Mouse (Mus musculus) small intestine, adult 2 months (tissue): ENCODE results near the gene Apoa2. TPM values are rescaled to one million over a fixed set of nuclear protein-coding genes. Genes with fewer than 3 reads are reported as not detected.

Source experiments
- H3K27ac ChIP-seq: fragments of 200-500 bp; 2 replicates; pipeline ENCODE4 v1.5.1; 2012; ENCODE audit warnings: low read depth, low read length, control low read depth, inconsistent platforms; ENCODE audit not compliant: insufficient read depth
- H3K27me3 ChIP-seq: fragments of 200-500 bp; 2 replicates; pipeline ENCODE4 v1.6.1; 2012; ENCODE audit warnings: mild to moderate bottlenecking, moderate library complexity, low read length, inconsistent platforms; ENCODE audit not compliant: control insufficient read depth, insufficient read depth
- H3K36me3 ChIP-seq: fragments of 200-500 bp; 2 replicates; pipeline ENCODE4 v1.6.1; 2012; ENCODE audit warnings: mild to moderate bottlenecking, low read length, control low read depth, inconsistent platforms; ENCODE audit not compliant: control insufficient read depth, insufficient read depth
- H3K4me1 ChIP-seq: fragments of 200-500 bp; 2 replicates; pipeline ENCODE4 v1.6.1; 2012; ENCODE audit warnings: low read length, inconsistent platforms, mixed read lengths; ENCODE audit not compliant: control insufficient read depth, insufficient read depth, insufficient read length
- H3K4me3 ChIP-seq: fragments of 200-500 bp; 2 replicates; pipeline ENCODE4 v1.5.1; 2012; ENCODE audit warnings: low read depth, mild to moderate bottlenecking, control low read depth, inconsistent platforms, low read length, moderate library complexity
- CTCF ChIP-seq: fragments of 200-500 bp; IDR thresholded peaks from 2 replicates; pipeline ENCODE4 v1.5.1; 2012; ENCODE audit warnings: low read depth, mild to moderate bottlenecking, control low read depth, inconsistent platforms, low read length, moderate library complexity, mixed read lengths; ENCODE audit not compliant: insufficient replicate concordance, insufficient read length; ENCODE audit errors: extremely low read depth
- POLR2A ChIP-seq: fragments of 200-500 bp; IDR thresholded peaks from 2 replicates; pipeline ENCODE4 v1.6.1; 2012; ENCODE audit warnings: low read depth, mild to moderate bottlenecking, control low read depth, inconsistent platforms, low read length, moderate library complexity
- WGBS: fragments of 180-500 bp; shearing (Covaris S2); methylation state at CpG from one replicate; pipeline ENCODE4 v1.1.7; 2018; 5-methylcytosine and 5-hydroxymethylcytosine counted together
- polyA plus RNA-seq: library from polyadenylated mRNA; depleted of rRNA; stranded (reverse); fragments of >200 nt; gene quantifications from 2 replicates; pipeline ENCODE4 v1.2.3, GENCODE M21; 2012

The Apoa2 gene
- polyA plus RNA-seq, 1 experiment, result not detected

DNA sequence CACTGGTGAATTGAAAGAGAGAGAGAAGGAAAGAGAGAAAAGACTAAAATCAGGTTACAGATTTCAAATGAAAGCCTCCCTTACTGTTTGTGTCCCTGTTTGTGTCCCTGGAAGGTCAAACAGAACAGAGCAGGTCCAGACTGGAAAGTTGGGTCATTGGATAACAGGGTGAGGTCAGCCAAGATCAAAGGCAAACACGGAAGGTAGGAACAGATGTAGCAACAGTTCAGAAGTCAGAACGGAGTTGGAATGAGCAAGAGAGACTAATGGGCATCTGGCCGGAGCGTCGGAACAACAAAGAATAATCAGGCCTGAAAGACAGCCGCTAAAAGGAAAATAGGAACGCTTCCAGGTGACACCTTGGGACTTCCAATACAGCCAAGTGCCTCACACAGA, 20.6 kb upstream of the Apoa2 start:
- no peak for TF ChIP-seq CTCF
- TF ChIP-seq POLR2A, result no peak
- Histone ChIP-seq H3K27me3 (no peaks in the 10 kb centered on the region), H3K4me3 (no peak overlapping the region), H3K4me1 (peaks cover 5% of the 10 kb centered on the region; the same call in 1 of the 2 replicates), H3K36me3 (no peaks in the 10 kb centered on the region), H3K27ac (0 out of 2 replicates have a peak overlapping the region, but pooled peaks have one; percentile 17)
- 25% methylated on average over 7 of the region's 7 CpGs for WGBS

DNA sequence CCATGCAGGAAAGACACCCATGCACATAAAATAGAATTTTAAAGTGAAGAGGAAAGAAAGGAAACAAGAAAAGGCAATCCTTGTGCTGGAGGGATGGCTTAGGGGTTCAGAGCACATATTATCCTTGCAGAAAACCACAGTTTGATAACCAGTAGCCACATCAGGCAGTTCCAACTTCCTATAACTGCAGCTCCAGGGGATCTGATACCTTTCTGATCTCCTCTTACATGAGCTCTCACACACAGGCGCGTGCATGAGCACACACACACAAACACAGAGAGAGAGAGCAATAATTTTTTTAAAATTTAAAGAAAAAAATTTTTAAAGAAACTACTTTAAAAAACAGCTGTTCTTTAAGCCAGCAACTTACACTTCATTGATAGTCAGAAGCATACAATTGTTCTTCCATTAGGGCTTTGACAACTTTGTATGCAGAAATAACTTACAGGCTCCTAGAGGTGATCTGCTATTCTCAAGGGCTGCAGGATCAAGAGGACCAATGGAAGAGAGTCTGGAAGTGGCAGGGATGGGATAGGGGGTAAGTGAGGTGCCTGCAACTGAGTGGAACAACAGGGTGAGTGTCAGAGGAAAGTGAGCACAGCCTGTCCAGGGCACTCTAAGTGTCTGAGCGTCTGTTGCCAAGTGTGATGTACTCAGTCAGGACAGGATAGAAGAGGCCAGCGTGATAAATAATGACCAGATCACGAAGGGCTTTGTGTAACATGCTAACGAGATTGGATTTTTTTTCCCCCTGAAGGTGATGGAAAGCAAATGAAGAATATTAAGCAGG, 19.0 kb upstream of the Apoa2 start:
- H3K36me3 ChIP-seq, result no peaks in the 10 kb centered on the region
- H3K4me3 ChIP-seq, result no peak overlapping the region
- H3K27ac ChIP-seq, result no peak overlapping the region
- H3K4me1 ChIP-seq, result peaks cover 2% of the 10 kb centered on the region; the same call in 1 of the 2 replicates
- TF ChIP-seq POLR2A (no peak), CTCF (no peak)
- H3K27me3 ChIP-seq, result no peaks in the 10 kb centered on the region
- 84% methylated on average over 6 of the region's 6 CpGs for WGBS

DNA sequence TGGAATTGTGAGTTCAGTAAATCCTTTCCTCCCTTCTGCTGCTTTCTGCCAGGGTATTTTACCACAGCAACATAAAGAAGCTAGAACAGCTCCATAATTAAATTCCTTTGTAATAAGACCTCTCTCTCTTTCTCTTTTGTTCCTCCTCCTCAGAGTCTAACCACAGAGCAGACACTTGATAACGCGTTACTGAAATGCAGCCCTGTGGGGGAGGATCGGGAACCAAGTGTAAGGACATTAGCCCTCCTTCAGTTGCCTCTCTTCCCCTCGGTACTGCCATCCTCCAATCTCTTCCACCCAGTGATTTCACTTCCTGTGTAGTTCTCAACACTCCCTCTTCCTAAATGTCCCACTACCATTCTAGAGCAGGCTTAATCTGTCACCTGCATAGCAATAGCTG, 15.4 kb upstream of the Apoa2 start:
- TF ChIP-seq POLR2A, result no peak
- 53% methylated on average over 4 of the region's 4 CpGs for WGBS
- H3K27me3 ChIP-seq, result no peaks in the 10 kb centered on the region
- peaks cover 6% of the 10 kb centered on the region; the same call in 1 of the 2 replicates for H3K4me1 ChIP-seq
- H3K36me3 ChIP-seq, result no peaks in the 10 kb centered on the region
- no peak overlapping the region for H3K27ac ChIP-seq
- no peak overlapping the region for H3K4me3 ChIP-seq

DNA sequence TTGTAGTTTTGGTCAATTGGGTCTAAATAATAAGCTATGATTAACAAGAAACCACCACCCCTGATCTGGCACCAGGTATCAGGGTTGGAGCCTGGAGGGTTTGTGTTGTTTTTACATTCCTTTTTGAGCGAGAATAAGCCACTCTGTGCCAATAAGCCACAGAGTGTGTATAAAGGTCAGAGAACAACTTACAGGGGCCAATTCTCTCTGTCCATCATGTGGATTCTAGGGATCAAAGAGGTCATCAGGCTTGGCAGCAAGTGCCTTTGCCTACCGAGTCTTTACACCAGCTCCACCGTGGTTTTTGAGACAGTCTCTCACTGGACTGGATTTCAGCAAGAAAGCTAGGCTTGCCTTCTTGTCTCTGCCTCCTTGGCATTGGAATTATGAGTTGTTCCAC, 12.0 kb upstream of the Apoa2 start:
- no peak for TF ChIP-seq POLR2A
- 52% methylated on average over 3 of the region's 3 CpGs for WGBS
- peaks cover 9% of the 10 kb centered on the region for H3K36me3 ChIP-seq
- H3K27ac ChIP-seq, result no peak overlapping the region
- no peaks in the 10 kb centered on the region for H3K27me3 ChIP-seq
- no peak overlapping the region for H3K4me3 ChIP-seq
- H3K4me1 ChIP-seq, result peaks cover 9% of the 10 kb centered on the region; the same call in 1 of the 2 replicates

DNA sequence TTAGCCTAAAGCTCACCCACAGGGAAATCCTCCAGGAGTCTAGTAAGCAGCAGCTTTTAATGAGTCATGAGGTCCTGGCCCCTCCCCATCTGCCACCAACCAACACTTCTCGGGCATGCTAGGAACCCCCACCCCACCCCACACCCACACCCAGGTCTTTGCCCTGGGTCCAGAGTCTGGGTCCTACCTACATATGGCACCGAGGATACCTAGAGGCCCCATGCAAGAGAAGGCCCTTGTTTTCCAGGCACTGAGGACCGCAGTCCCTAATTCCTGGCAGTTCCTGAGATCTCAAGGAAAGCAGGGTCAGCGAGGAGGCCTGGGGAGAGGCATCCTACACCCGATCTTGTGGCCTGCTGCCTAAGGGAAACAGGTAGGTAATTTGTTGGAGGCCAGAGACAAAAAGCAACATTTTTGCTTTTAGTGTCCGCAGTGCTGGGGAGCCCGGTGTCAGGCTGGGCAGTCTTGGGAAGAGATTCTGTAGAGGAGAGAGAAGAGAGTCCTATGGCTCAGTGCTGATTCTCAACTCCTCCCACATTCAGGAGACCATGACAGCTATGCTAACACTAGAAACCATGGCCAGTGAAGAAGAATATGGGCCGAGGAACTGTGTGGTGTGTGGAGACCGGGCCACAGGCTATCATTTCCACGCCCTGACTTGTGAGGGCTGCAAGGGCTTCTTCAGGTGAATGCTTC, 10.9 kb upstream of the Apoa2 start, which contains the start of gene Nr1i3:
Gene Nr1i3 (plus strand): TSS at position 170 of the 696 bp plus-strand sequence.
- WGBS, result 41% methylated on average over 10 of the region's 10 CpGs

DNA sequence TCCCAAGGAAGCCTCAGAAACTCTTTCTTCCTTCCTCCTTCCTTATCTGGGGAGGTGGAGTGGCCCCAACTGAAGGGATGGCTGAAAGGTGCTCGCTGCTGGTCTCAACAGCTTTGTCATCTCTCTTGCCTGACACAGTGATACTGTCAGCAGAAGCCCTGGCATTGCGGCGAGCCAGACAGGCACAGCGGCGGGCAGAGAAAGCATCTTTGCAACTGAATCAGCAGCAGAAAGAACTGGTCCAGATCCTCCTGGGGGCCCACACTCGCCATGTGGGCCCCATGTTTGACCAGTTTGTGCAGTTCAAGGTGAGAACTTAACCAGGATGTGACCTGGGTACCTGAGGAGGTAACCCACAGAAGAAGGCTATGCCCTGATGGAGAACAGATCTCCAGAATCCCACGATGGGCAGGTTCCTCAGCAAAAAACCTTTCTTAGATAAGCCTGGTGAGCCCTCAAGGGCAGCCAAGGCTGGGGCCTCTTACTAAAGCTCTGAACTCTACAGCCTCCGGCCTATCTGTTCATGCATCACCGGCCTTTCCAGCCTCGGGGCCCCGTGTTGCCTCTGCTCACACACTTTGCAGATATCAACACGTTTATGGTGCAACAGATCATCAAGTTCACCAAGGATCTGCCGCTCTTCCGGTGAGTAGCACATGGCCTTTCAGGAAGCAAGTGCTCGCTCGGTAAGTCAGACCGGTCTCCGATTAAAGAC, 8.5 kb upstream of the Apoa2 start:
- H3K27me3 ChIP-seq, result no peaks in the 10 kb centered on the region
- WGBS, result 70% methylated on average over 18 of the region's 18 CpGs
- TF ChIP-seq CTCF (no peak), POLR2A (no peak)
- H3K4me1 ChIP-seq, result peaks cover 14% of the 10 kb centered on the region
- no peak overlapping the region for H3K27ac ChIP-seq
- no peak overlapping the region for H3K4me3 ChIP-seq
- H3K36me3 ChIP-seq, result peaks cover 34% of the 10 kb centered on the region

More for the DNA sequence above, 10.9 kb upstream of the Apoa2 start, which contains the start of gene Nr1i3:
- H3K36me3 ChIP-seq, result peaks cover 20% of the 10 kb centered on the region
- peak within 1 kb of the TSS; percentile 96 for H3K27ac ChIP-seq
- peaks cover 9% of the 10 kb centered on the region; the same call in 1 of the 2 replicates for H3K4me1 ChIP-seq
- peak; percentile 76; the same call in 1 of the 2 replicates for TF ChIP-seq POLR2A
- TF ChIP-seq CTCF, result no peak
- no peaks in the 10 kb centered on the region for H3K27me3 ChIP-seq
- peak within 1 kb of the TSS; percentile 78 for H3K4me3 ChIP-seq

DNA sequence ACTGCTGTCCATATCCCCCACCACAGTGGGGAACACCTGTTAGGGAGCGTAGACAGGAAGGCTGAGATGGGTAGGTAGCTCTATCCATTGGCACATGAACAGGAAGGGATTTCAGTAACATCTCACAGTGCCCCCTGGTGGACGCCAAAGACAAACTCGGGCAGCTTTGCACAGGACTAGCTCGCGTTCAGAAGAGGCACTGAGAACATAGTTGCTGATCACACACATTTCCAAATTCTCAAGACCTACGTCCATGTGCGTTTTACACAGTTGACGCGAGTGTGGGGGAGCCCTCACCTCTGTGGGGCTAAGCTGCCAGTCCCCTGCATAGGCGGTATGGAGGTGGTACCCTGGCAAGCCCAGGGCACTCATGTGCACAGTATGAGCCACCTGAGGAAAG, 4.0 kb upstream of the Apoa2 start:
- WGBS, result 7% methylated on average over 10 of the region's 10 CpGs
- TF ChIP-seq POLR2A (no peak), CTCF (peak; percentile 89; the same call in 1 of the 2 replicates)

More for the DNA sequence above, 4.0 kb upstream of the Apoa2 start:
- Histone ChIP-seq H3K4me3 (peak overlapping the region; percentile 23), H3K4me1 (peaks cover 14% of the 10 kb centered on the region), H3K27ac (0 out of 2 replicates have a peak overlapping the region, but pooled peaks have one; percentile 0), H3K36me3 (peaks cover 34% of the 10 kb centered on the region), H3K27me3 (no peaks in the 10 kb centered on the region)
